Mouse (Mus musculus): ENCODE results near the gene 2410015M20Rik.

- TF ChIP-seq EP300 (IDR thresholded peaks at IDR 0.05; ENCODE audit: low read depth) (no peak), CTCF (IDR thresholded peaks at IDR 0.05; ENCODE audit: low read depth) (no peak)
Measured at GRCm38 (mm10) chr17:56655311-56655710, 45.7 kb upstream of the 2410015M20Rik start.
